Comparison of ENCODE assay signal across 8 mouse cellular contexts in genomic region chr16:22162512-22163455, GRCm38 (mm10). TPM values are rescaled to one million over a fixed set of nuclear protein-coding genes. Genes with fewer than 3 reads are reported as not detected.
DNase-seq lines count a peak whose midpoint lies in the region; ATAC-seq lines count a peak whose summit lies in the region.

Gene Igf2bp2, minus strand, starts transcription at chr16:22163299.

- H3K27me3 ChIP-seq in embryonic facial prominence, embryonic 12.5 days: no peaks in the 10 kb centered on the region
- H3K27me3 ChIP-seq in heart, embryonic 10.5 days (ENCODE audit: insufficient read depth, poor library complexity, severe bottlenecking): no peaks in the 10 kb centered on the region
- H3K27me3 ChIP-seq in lung, embryonic 15.5 days: no peaks in the 10 kb centered on the region

- peak; percentile 40 for DNase-seq in left cerebral cortex, postnatal 4 days
- DNase-seq in left cerebral cortex, adult 8-10 months (ENCODE audit: low spot score in 2 of 2): no peak
- DNase-seq in heart, embryonic 10.5 days (ENCODE audit: low spot score): peak; percentile 77
- DNase-seq in kidney, adult 8-10 months: peak; percentile 39
- DNase-seq in ovary, postnatal 36 days (ENCODE audit: low spot score): peak; percentile 72

- H3K27ac ChIP-seq in embryonic facial prominence, embryonic 12.5 days: peak within 1 kb of the TSS; percentile 95
- H3K27ac ChIP-seq in heart, embryonic 10.5 days: peak within 1 kb of the TSS; percentile 98
- H3K27ac ChIP-seq in lung, embryonic 15.5 days: peak within 1 kb of the TSS; percentile 91

- no peaks in the 10 kb centered on the region for H3K36me3 ChIP-seq in embryonic facial prominence, embryonic 12.5 days
- H3K36me3 ChIP-seq in heart, embryonic 10.5 days: 0 out of 2 replicates have a peak, but pooled peaks cover under 1% of the 10 kb centered on the region
- no peaks in the 10 kb centered on the region for H3K36me3 ChIP-seq in lung, embryonic 15.5 days

- under 1% methylated on average over 110 of the region's 131 CpGs for WGBS in embryonic facial prominence, embryonic 12.5 days
- under 1% methylated on average over 127 of the region's 131 CpGs for WGBS in heart, embryonic 10.5 days
- WGBS in lung, embryonic 15.5 days: under 1% methylated on average over 114 of the region's 131 CpGs

- peak within 1 kb of the TSS; percentile 97 for H3K4me3 ChIP-seq in embryonic facial prominence, embryonic 12.5 days
- H3K4me3 ChIP-seq in heart, embryonic 10.5 days: peak within 1 kb of the TSS; percentile 97
- peak within 1 kb of the TSS; percentile 97 for H3K4me3 ChIP-seq in lung, embryonic 15.5 days

- H3K9me3 ChIP-seq in embryonic facial prominence, embryonic 12.5 days: no peaks in the 10 kb centered on the region
- H3K9me3 ChIP-seq in heart, embryonic 10.5 days: no peaks in the 10 kb centered on the region
- H3K9me3 ChIP-seq in lung, embryonic 15.5 days: no peaks in the 10 kb centered on the region

- H3K4me2 ChIP-seq in embryonic facial prominence, embryonic 12.5 days (replicated peaks): peak within 1 kb of the TSS; percentile 70
- H3K4me2 ChIP-seq in lung, embryonic 15.5 days: peak within 1 kb of the TSS; percentile 91

- peaks cover 14% of the 10 kb centered on the region for H3K4me1 ChIP-seq in embryonic facial prominence, embryonic 12.5 days
- H3K4me1 ChIP-seq in heart, embryonic 10.5 days: peaks cover 18% of the 10 kb centered on the region
- H3K4me1 ChIP-seq in lung, embryonic 15.5 days: peaks cover 25% of the 10 kb centered on the region; the same call in 1 of the 2 replicates

- H3K9ac ChIP-seq in embryonic facial prominence, embryonic 12.5 days: peak within 1 kb of the TSS; percentile 98
- peak within 1 kb of the TSS; percentile 90 for H3K9ac ChIP-seq in lung, embryonic 15.5 days

- intact Hi-C loops in left cerebral cortex, postnatal 4 days (cut with DNase I): no loop called here

- peak; percentile 78 for ATAC-seq in embryonic facial prominence, embryonic 12.5 days (ENCODE audit: insufficient number of reproducible peaks, insufficient read depth, low FRiP score, low TSS enrichment)
- peak; percentile 90 for ATAC-seq in lung, embryonic 15.5 days (ENCODE audit: borderline replicate concordance, extremely low read depth, low FRiP score, low TSS enrichment)
- no peak for ATAC-seq in megakaryocyte progenitor cell, adult 5-6 weeks (replicated peaks; ENCODE audit: poor library complexity)

RNA-seq across cellular contexts. Expression of gene Igf2bp2, which starts in this region (rescaled TPM):
- 10 to 100 TPM in 1 of 2 experiments, 1 to 10 TPM in 1; 7.1 to 10.0 TPM for total RNA-seq in left cerebral cortex, postnatal 4 days (2021)
- total RNA-seq in left cerebral cortex, adult 8-10 months (2022): 1 to 10 TPM in 1 of 4 experiments, under 1 TPM in 3; 0.70 to 1.9 (median 0.85) TPM
- polyA plus RNA-seq in embryonic facial prominence, embryonic 12.5 days (2016; fragmentation: Nextera tagmentation; extraction: Ambion mirVana): 128 and 132 TPM in 2 replicates
- 117 and 143 TPM in 2 replicates for polyA plus RNA-seq in heart, embryonic 10.5 days (2016; fragmentation: Nextera tagmentation; extraction: Ambion mirVana)
- polyA plus RNA-seq in lung, embryonic 15.5 days (2015; fragmentation: Nextera tagmentation; extraction: Ambion mirVana): 55.8 and 56.6 TPM in 2 replicates
- 2.8 and 3.4 TPM in 2 replicates for total RNA-seq in megakaryocyte progenitor cell, adult 5-6 weeks (2015)
- 1.1 and 1.6 TPM in 2 replicates for total RNA-seq in megakaryocyte progenitor cell, adult 5-6 weeks (2017)

Comparison
In these comparisons a context has a peak if more than half of its experiments do, and no peak if none do; other contexts are left out.
1. DNase-seq: peak in left cerebral cortex, postnatal 4 days (single experiment), heart, embryonic 10.5 days (single experiment), kidney, adult 8-10 months (2 of 2) and ovary, postnatal 36 days (single experiment); none in left cerebral cortex, adult 8-10 months (0 of 2).
2. Peak in every context shown above with its lines, with median percentiles within 50 percentile points of each other: H3K27ac ChIP-seq and H3K4me3 ChIP-seq.